Mouse (Mus musculus) ES-Bruce4 (cell line): ENCODE data around the gene Rogdi.

ENCODE experiments used
- CTCF ChIP-seq: IDR thresholded peaks from one replicate; pipeline ENCODE4 v1.8.1; 2011; ENCODE audit warnings: low read depth, low read length
- EP300 ChIP-seq: IDR thresholded peaks from 2 replicates; pipeline ENCODE4 v1.6.1; 2011; ENCODE audit warnings: low read depth, low read length; ENCODE audit not compliant: insufficient read depth

DNA sequence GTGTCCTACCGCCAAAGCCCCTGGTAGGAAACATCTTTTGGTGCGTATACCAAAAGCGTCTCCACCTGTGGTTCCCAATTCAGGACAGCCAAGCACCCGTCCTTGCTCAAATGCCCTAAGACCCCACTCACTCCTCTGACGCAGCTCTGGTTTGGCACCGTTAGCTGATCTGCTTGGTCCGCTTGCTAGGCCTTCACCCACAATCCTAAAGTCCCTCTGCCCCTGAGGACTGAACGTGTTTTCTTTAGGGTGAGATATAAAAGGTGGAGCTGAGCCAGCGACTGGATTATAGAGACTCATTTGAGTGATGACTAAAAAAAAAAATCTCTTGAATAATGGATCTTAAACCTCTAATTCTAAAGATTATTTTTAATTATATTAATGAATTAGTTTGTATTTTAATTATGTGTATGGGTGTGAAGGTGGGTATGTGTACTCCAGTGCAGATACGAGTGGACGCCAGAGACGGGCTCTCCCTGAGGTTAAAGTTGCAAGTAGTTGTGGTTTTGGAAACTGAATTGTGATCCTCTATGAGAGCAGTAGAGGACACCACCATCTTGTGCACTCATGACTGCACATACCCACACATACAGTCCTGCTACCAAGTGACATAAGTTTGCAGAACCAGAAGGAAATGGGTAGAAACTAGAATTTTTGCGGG is 48.5 kb downstream of the Rogdi start:
- no peak for TF ChIP-seq CTCF
- TF ChIP-seq EP300, result no peak
